Mouse (Mus musculus) forebrain, embryonic 16.5 days (tissue): ENCODE data around the gene Itga2. TPM values are rescaled to one million over a fixed set of nuclear protein-coding genes. Genes with fewer than 3 reads are reported as not detected.

Experiments used
- ATAC-seq: fragments of 200-750 bp; cut with Nextera tagmentation; 2 replicates; pipeline ENCODE4 v1.8.0; 2017; ENCODE audit warnings: mild to moderate bottlenecking, moderate library complexity
- H3K27ac ChIP-seq: fragments of 300-500 bp; sonication (generic); 2 replicates; pipeline ENCODE4 v1.5.1; 2014; ENCODE audit warnings: low read length, control low read depth
- H3K27me3 ChIP-seq: fragments of 300-500 bp; sonication (generic); replicated peaks from 2 replicates; pipeline ENCODE4 v1.6.1; 2014; ENCODE audit warnings: low read length; ENCODE audit not compliant: control insufficient read depth, insufficient read depth
- H3K36me3 ChIP-seq: fragments of 300-500 bp; sonication (generic); 2 replicates; pipeline ENCODE4 v1.6.1; 2014; ENCODE audit not compliant: control insufficient read depth, insufficient read depth
- H3K4me1 ChIP-seq: fragments of 300-500 bp; sonication (generic); replicated peaks from 2 replicates; pipeline ENCODE4 v1.6.1; 2014; ENCODE audit warnings: low read length; ENCODE audit not compliant: control insufficient read depth, insufficient read depth
- H3K4me2 ChIP-seq: fragments of 300-500 bp; sonication (generic); 2 replicates; pipeline ENCODE4 v1.6.1; 2014; ENCODE audit warnings: mild to moderate bottlenecking, low read length, control low read depth
- H3K4me3 ChIP-seq: fragments of 300-500 bp; sonication (generic); replicated peaks from 2 replicates; pipeline ENCODE4 v1.5.1; 2014; ENCODE audit warnings: mild to moderate bottlenecking, low read length, control low read depth
- H3K9ac ChIP-seq: fragments of 300-500 bp; sonication (generic); replicated peaks from 2 replicates; pipeline ENCODE4 v1.6.1; 2014; ENCODE audit warnings: low read depth, low read length, control low read depth
- H3K9me3 ChIP-seq: fragments of 300-500 bp; sonication (generic); 2 replicates; pipeline ENCODE4 v1.6.1; 2016; ENCODE audit warnings: low read length; ENCODE audit not compliant: control insufficient read depth
- WGBS: fragments of 180-500 bp; shearing (Covaris S2); extraction: QIAGEN DNeasy Blood & Tissue Kit; methylation state at CpG from one replicate; pipeline ENCODE4 v1.1.7; 2014; 5-methylcytosine and 5-hydroxymethylcytosine counted together
- polyA plus RNA-seq: library from polyadenylated mRNA; unstranded; fragments of >200 nt; fragmentation: Nextera tagmentation; extraction: Ambion mirVana; gene quantifications from 2 replicates; pipeline ENCODE4 v1.2.1, GENCODE M21; 2015

Gene Itga2
- 0.89 and 1.5 TPM in 2 replicates for polyA plus RNA-seq

- ATAC-seq = peak; percentile 91
- no peak within 1 kb of the TSS for H3K27ac ChIP-seq
- H3K4me3 ChIP-seq = peak within 1 kb of the TSS; percentile 43
- no peaks in the 10 kb centered on the region for H3K9me3 ChIP-seq
- H3K4me1 ChIP-seq = peaks cover 12% of the 10 kb centered on the region
- H3K36me3 ChIP-seq = no peaks in the 10 kb centered on the region
- peak within 1 kb of the TSS; percentile 41 for H3K9ac ChIP-seq
- H3K27me3 ChIP-seq = no peaks in the 10 kb centered on the region
- peak within 1 kb of the TSS; percentile 87 for H3K4me2 ChIP-seq
- WGBS = 2% methylated on average over 28 of the region's 28 CpGs
Observed at GRCm38 (mm10) chr13:114931775-114932294, at the start of gene Itga2. TSS of gene Itga2 (minus strand) at chr13:114932100.

GRCm38 (mm10) chr13:114980831-114981419, 49.0 kb upstream of the Itga2 start:
- Histone ChIP-seq H3K27me3 (no peaks in the 10 kb centered on the region), H3K4me3 (no peak overlapping the region), H3K36me3 (no peaks in the 10 kb centered on the region), H3K4me2 (no peak overlapping the region), H3K9ac (no peak overlapping the region), H3K9me3 (no peaks in the 10 kb centered on the region), H3K27ac (no peak overlapping the region), H3K4me1 (no peaks in the 10 kb centered on the region)
- no peak for ATAC-seq
- 41% methylated on average over 10 of the region's 10 CpGs for WGBS

- no peak overlapping the region for H3K9ac ChIP-seq
- H3K4me2 ChIP-seq = no peak overlapping the region
- no peak overlapping the region for H3K27ac ChIP-seq
- ATAC-seq = no peak
- 75% methylated on average over 6 of the region's 6 CpGs for WGBS
- H3K36me3 ChIP-seq = no peaks in the 10 kb centered on the region
- H3K27me3 ChIP-seq = no peaks in the 10 kb centered on the region
- no peaks in the 10 kb centered on the region for H3K9me3 ChIP-seq
- no peak overlapping the region for H3K4me3 ChIP-seq
- H3K4me1 ChIP-seq = no peaks in the 10 kb centered on the region
Observed at GRCm38 (mm10) chr13:114974484-114975042, 42.7 kb upstream of the Itga2 start.

- no peak overlapping the region for H3K4me3 ChIP-seq
- H3K9me3 ChIP-seq = no peaks in the 10 kb centered on the region
- H3K27me3 ChIP-seq = no peaks in the 10 kb centered on the region
- no peak overlapping the region for H3K4me2 ChIP-seq
- H3K27ac ChIP-seq = no peak overlapping the region
- H3K9ac ChIP-seq = no peak overlapping the region
- ATAC-seq = no peak
- no peaks in the 10 kb centered on the region for H3K36me3 ChIP-seq
- 95% methylated on average over 3 of the region's 3 CpGs for WGBS
- H3K4me1 ChIP-seq = no peaks in the 10 kb centered on the region
Observed at GRCm38 (mm10) chr13:114971905-114972304, 40.0 kb upstream of the Itga2 start.

GRCm38 (mm10) chr13:114964233-114964632, 32.3 kb upstream of the Itga2 start:
- Histone ChIP-seq H3K36me3 (no peaks in the 10 kb centered on the region), H3K27ac (no peak overlapping the region), H3K9me3 (no peaks in the 10 kb centered on the region), H3K4me3 (no peak overlapping the region), H3K27me3 (no peaks in the 10 kb centered on the region), H3K4me2 (no peak overlapping the region), H3K4me1 (no peaks in the 10 kb centered on the region), H3K9ac (no peak overlapping the region)
- 26% methylated on average over 2 of the region's 2 CpGs for WGBS
- ATAC-seq = peak; percentile 94

- Histone ChIP-seq H3K9me3 (no peaks in the 10 kb centered on the region), H3K4me3 (no peak overlapping the region), H3K4me1 (no peaks in the 10 kb centered on the region), H3K4me2 (no peak overlapping the region), H3K27ac (no peak overlapping the region), H3K36me3 (no peaks in the 10 kb centered on the region), H3K9ac (no peak overlapping the region), H3K27me3 (no peaks in the 10 kb centered on the region)
- no peak for ATAC-seq
Observed at GRCm38 (mm10) chr13:114954516-114954915, 22.6 kb upstream of the Itga2 start.

GRCm38 (mm10) chr13:114933541-114933940, 1.6 kb upstream of the Itga2 start:
- ATAC-seq = no peak
- H3K4me3 ChIP-seq = no peak overlapping the region
- H3K27me3 ChIP-seq = no peaks in the 10 kb centered on the region
- no peaks in the 10 kb centered on the region for H3K9me3 ChIP-seq
- WGBS = 88% methylated on average over 7 of the region's 7 CpGs
- peaks cover 12% of the 10 kb centered on the region for H3K4me1 ChIP-seq
- no peak overlapping the region for H3K4me2 ChIP-seq
- no peak overlapping the region for H3K27ac ChIP-seq
- H3K36me3 ChIP-seq = no peaks in the 10 kb centered on the region
- H3K9ac ChIP-seq = no peak overlapping the region

GRCm38 (mm10) chr13:114930996-114931649, 777 bp downstream of the Itga2 start:
- under 1% methylated on average over 10 of the region's 10 CpGs for WGBS
- H3K36me3 ChIP-seq = no peaks in the 10 kb centered on the region
- peak; percentile 64; the same call in 1 of the 2 replicates for ATAC-seq
- H3K9ac ChIP-seq = peak overlapping the region; percentile 41
- peaks cover 12% of the 10 kb centered on the region for H3K4me1 ChIP-seq
- no peaks in the 10 kb centered on the region for H3K9me3 ChIP-seq
- peak overlapping the region; percentile 43 for H3K4me3 ChIP-seq
- peak overlapping the region; percentile 87 for H3K4me2 ChIP-seq
- no peaks in the 10 kb centered on the region for H3K27me3 ChIP-seq
- H3K27ac ChIP-seq = no peak overlapping the region

GRCm38 (mm10) chr13:114924785-114925184, 7.1 kb downstream of the Itga2 start:
- 91% methylated on average over 1 of the region's 1 CpGs for WGBS
- Histone ChIP-seq H3K4me2 (no peak overlapping the region), H3K27me3 (no peaks in the 10 kb centered on the region), H3K27ac (no peak overlapping the region), H3K4me3 (no peak overlapping the region), H3K9ac (no peak overlapping the region), H3K9me3 (no peaks in the 10 kb centered on the region), H3K36me3 (no peaks in the 10 kb centered on the region), H3K4me1 (peaks cover 4% of the 10 kb centered on the region)
- no peak for ATAC-seq
